Mouse (Mus musculus): ENCODE results near the gene Olfr5. TPM values are rescaled to one million over a fixed set of nuclear protein-coding genes. Genes with fewer than 3 reads are reported as not detected.

Gene Olfr5
- polyA plus RNA-seq, 1 experiment from 2014 or later = not detected

GRCm38 (mm10) chr7:6441173-6441572, 45.6 kb downstream of the Olfr5 start:
- WGBS = 56% methylated on average over 2 of the region's 2 CpGs
- Histone ChIP-seq H3K4me2 (replicated peaks) (no peak overlapping the region), H3K36me3 (no peaks in the 10 kb centered on the region), H3K9ac (no peak overlapping the region), H3K27me3 (no peaks in the 10 kb centered on the region), H3K27ac (no peak overlapping the region), H3K4me3 (no peak overlapping the region), H3K4me1 (no peaks in the 10 kb centered on the region), H3K9me3 (0 out of 2 replicates have a peak, but pooled peaks cover 8% of the 10 kb centered on the region)
- no peak for ATAC-seq (ENCODE audit: insufficient number of reproducible peaks, insufficient read depth, low FRiP score, low TSS enrichment)

GRCm38 (mm10) chr7:6438388-6438787, 48.4 kb downstream of the Olfr5 start, which contains the start of gene Olfr1344:
Gene Olfr1344, plus strand, starts transcription at chr7:6438688.
- no peaks in the 10 kb centered on the region for H3K27me3 ChIP-seq
- no peak within 1 kb of the TSS for H3K27ac ChIP-seq
- no peak within 1 kb of the TSS for H3K4me2 ChIP-seq (replicated peaks)
- H3K9me3 ChIP-seq = 0 out of 2 replicates have a peak, but pooled peaks cover 8% of the 10 kb centered on the region
- H3K36me3 ChIP-seq = no peaks in the 10 kb centered on the region
- no peak within 1 kb of the TSS for H3K4me3 ChIP-seq
- no peak for ATAC-seq (ENCODE audit: insufficient number of reproducible peaks, insufficient read depth, low FRiP score, low TSS enrichment)
- 79% methylated on average over 3 of the region's 3 CpGs for WGBS
- H3K9ac ChIP-seq = no peak within 1 kb of the TSS
- no peaks in the 10 kb centered on the region for H3K4me1 ChIP-seq

- peaks cover 5% of the 10 kb centered on the region; the same call in 1 of the 2 replicates for H3K9me3 ChIP-seq
- ATAC-seq (ENCODE audit: insufficient number of reproducible peaks, insufficient read depth, low FRiP score, low TSS enrichment) = no peak
- H3K4me2 ChIP-seq (replicated peaks) = no peak overlapping the region
- no peaks in the 10 kb centered on the region for H3K27me3 ChIP-seq
- no peaks in the 10 kb centered on the region for H3K36me3 ChIP-seq
- H3K27ac ChIP-seq = no peak overlapping the region
- WGBS = 39% methylated on average over 2 of the region's 2 CpGs
- no peak overlapping the region for H3K4me3 ChIP-seq
- H3K9ac ChIP-seq = no peak overlapping the region
- H3K4me1 ChIP-seq = no peaks in the 10 kb centered on the region
Measured at GRCm38 (mm10) chr7:6430342-6430741, 56.4 kb downstream of the Olfr5 start.

- H3K4me3 ChIP-seq = no peak overlapping the region
- H3K4me2 ChIP-seq (replicated peaks) = no peak overlapping the region
- H3K4me1 ChIP-seq = no peaks in the 10 kb centered on the region
- H3K9me3 ChIP-seq = peaks cover 8% of the 10 kb centered on the region; the same call in 1 of the 2 replicates
- WGBS = 87% methylated on average over 3 of the region's 3 CpGs
- ATAC-seq (ENCODE audit: insufficient number of reproducible peaks, insufficient read depth, low FRiP score, low TSS enrichment) = no peak
- no peak overlapping the region for H3K27ac ChIP-seq
- no peaks in the 10 kb centered on the region for H3K36me3 ChIP-seq
- H3K27me3 ChIP-seq = no peaks in the 10 kb centered on the region
- H3K9ac ChIP-seq = no peak overlapping the region
Measured at GRCm38 (mm10) chr7:6429381-6429780, 57.4 kb downstream of the Olfr5 start.

Other genes starting within 250 kb of the Olfr5 start
- gene Epp13, start 234.2 kb downstream of the Olfr5 start, polyA plus RNA-seq (2016; fragmentation: Nextera tagmentation; extraction: Ambion mirVana) = not detected in 2 replicates
- gene Zfp667, start 200.4 kb downstream of the Olfr5 start, polyA plus RNA-seq (2016; fragmentation: Nextera tagmentation; extraction: Ambion mirVana) = 6.4 and 8.4 TPM in 2 replicates
- gene Zfp583, start 155.7 kb downstream of the Olfr5 start, polyA plus RNA-seq (2016; fragmentation: Nextera tagmentation; extraction: Ambion mirVana) = 8.6 and 9.4 TPM in 2 replicates
- 3.1 and 3.2 TPM in 2 replicates for gene Gm3854, start 143.2 kb downstream of the Olfr5 start, polyA plus RNA-seq (2016; fragmentation: Nextera tagmentation; extraction: Ambion mirVana)
- gene Zfp78, start 123.7 kb downstream of the Olfr5 start, polyA plus RNA-seq (2016; fragmentation: Nextera tagmentation; extraction: Ambion mirVana) = 2.7 and 2.8 TPM in 2 replicates
- gene Zfp28, start 103.6 kb downstream of the Olfr5 start, polyA plus RNA-seq (2016; fragmentation: Nextera tagmentation; extraction: Ambion mirVana) = 12.6 and 13.1 TPM in 2 replicates
- 0.20 TPM in 1 of 2 replicates, not detected in the other for gene Smim17, start 88.2 kb downstream of the Olfr5 start, polyA plus RNA-seq (2016; fragmentation: Nextera tagmentation; extraction: Ambion mirVana)
- 0.05 TPM in 1 of 2 replicates, not detected in the other for gene Gm20715, start 76.7 kb downstream of the Olfr5 start, polyA plus RNA-seq (2016; fragmentation: Nextera tagmentation; extraction: Ambion mirVana)
- not detected in 2 replicates for gene Olfr1344, start 48.3 kb downstream of the Olfr5 start, polyA plus RNA-seq (2016; fragmentation: Nextera tagmentation; extraction: Ambion mirVana)
- gene Olfr1336, start 30.8 kb downstream of the Olfr5 start, polyA plus RNA-seq (2016; fragmentation: Nextera tagmentation; extraction: Ambion mirVana) = not detected in 2 replicates
- not detected in 2 replicates for gene Olfr1346, start 19.8 kb downstream of the Olfr5 start, polyA plus RNA-seq (2016; fragmentation: Nextera tagmentation; extraction: Ambion mirVana)
- not detected in 2 replicates for gene Olfr1347, start 12.8 kb upstream of the Olfr5 start, polyA plus RNA-seq (2016; fragmentation: Nextera tagmentation; extraction: Ambion mirVana)
- gene Olfr1348, start 21.8 kb upstream of the Olfr5 start, polyA plus RNA-seq (2016; fragmentation: Nextera tagmentation; extraction: Ambion mirVana) = not detected in 2 replicates
- not detected in 2 replicates for gene Olfr1349, start 36.0 kb upstream of the Olfr5 start, polyA plus RNA-seq (2016; fragmentation: Nextera tagmentation; extraction: Ambion mirVana)
- not detected in 2 replicates for gene Olfr1350, start 77.9 kb upstream of the Olfr5 start, polyA plus RNA-seq (2016; fragmentation: Nextera tagmentation; extraction: Ambion mirVana)
- gene Zim1, start 209.5 kb upstream of the Olfr5 start, polyA plus RNA-seq (2016; fragmentation: Nextera tagmentation; extraction: Ambion mirVana) = 4.7 and 5.1 TPM in 2 replicates
- 264 and 269 TPM in 2 replicates for gene Peg3, start 243.5 kb upstream of the Olfr5 start, polyA plus RNA-seq (2016; fragmentation: Nextera tagmentation; extraction: Ambion mirVana)
- gene Usp29, start 243.6 kb upstream of the Olfr5 start, polyA plus RNA-seq (2016; fragmentation: Nextera tagmentation; extraction: Ambion mirVana) = 16.2 and 19.2 TPM in 2 replicates